In the genomic region with DNA sequence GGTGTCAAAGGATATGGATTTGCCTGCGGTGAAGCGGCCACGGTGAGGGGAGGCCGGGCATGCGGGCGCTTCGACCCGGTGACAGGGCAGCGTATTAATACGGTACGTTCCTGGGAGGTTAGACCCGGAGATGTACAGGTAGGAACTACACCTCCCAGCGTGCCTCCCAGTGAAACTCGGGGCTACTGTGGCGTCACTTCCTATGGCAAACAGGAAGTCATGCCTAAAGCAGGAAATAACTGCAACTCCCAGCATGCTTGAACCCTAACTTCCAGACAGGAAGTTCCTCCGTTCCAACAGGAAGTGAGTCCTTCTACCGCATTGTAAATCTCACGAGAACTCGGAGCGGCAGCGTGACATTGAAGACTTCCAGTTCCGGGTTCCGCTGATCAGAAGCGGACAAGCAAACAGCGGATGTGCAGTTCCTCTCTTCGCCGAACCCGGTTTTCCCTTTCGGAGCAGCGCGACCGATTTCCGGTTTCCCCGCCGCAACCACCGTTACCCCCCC, we compare ENCODE assay signal across 8 mouse cellular contexts.
A peak's percentile ranks its signal among the peaks of the same experiment; 100 is the strongest.
DNase-seq lines count a peak whose midpoint lies in the region; ATAC-seq lines count a peak whose summit lies in the region.

No protein-coding gene starts in this region.

- WGBS in hindbrain, embryonic 15.5 days = 20% methylated on average over 36 of the region's 36 CpGs

- peaks cover 20% of the 10 kb centered on the region for H3K36me3 ChIP-seq in hindbrain, embryonic 15.5 days

- H3K27me3 ChIP-seq in hindbrain, embryonic 15.5 days = no peaks in the 10 kb centered on the region

- DNase-seq in R1 (ENCODE audit: low read depth, low spot score) = peak; percentile 99
- peak; percentile 91 to 94 for DNase-seq in cerebellum, postnatal 14 days
- peak; percentile 82 to 94 for DNase-seq in frontal cortex, postnatal 14 days (ENCODE audit: low spot score in 2 of 2)
- DNase-seq in left cerebral cortex, adult 11 months (ENCODE audit: low spot score) = peak; percentile 97
- DNase-seq in lung, postnatal 4 days = peak; percentile 91 to 94
- peak; percentile 95 for DNase-seq in retina, postnatal 7 days (ENCODE audit: low read depth, low spot score)
- DNase-seq in urinary bladder, adult 2 months (ENCODE audit: low spot score) = peak; percentile 66

- peak overlapping the region; percentile 91 for H3K27ac ChIP-seq in hindbrain, embryonic 15.5 days (replicated peaks)

- H3K4me2 ChIP-seq in hindbrain, embryonic 15.5 days = peak overlapping the region; percentile 63

- peaks cover 19% of the 10 kb centered on the region; the same call in 1 of the 2 replicates for H3K4me1 ChIP-seq in hindbrain, embryonic 15.5 days (replicated peaks)

- H3K4me3 ChIP-seq in hindbrain, embryonic 15.5 days = peak overlapping the region; percentile 64

- ATAC-seq in hindbrain, embryonic 15.5 days (ENCODE audit: low FRiP score, low read depth) = peak; percentile 89

- H3K9ac ChIP-seq in hindbrain, embryonic 15.5 days = peak overlapping the region; percentile 51

- no peaks in the 10 kb centered on the region for H3K9me3 ChIP-seq in hindbrain, embryonic 15.5 days

Comparison
In these comparisons a context has a peak if more than half of its experiments do, and no peak if none do; other contexts are left out.
1. Peak in every context shown above with its lines: DNase-seq, ATAC-seq, H3K4me3 ChIP-seq and H3K27ac ChIP-seq.